Mouse (Mus musculus) lung, postnatal 14 days (tissue): ENCODE measurements at regions not wholly inside any gene's neighbourhood (a gene's known extent, or its start where the extent isn't known, plus 50 kb on each side); places are given as distances from the start of the nearest gene placed in this dataset.

Source experiments
- DNase-seq: peaks from one replicate; pipeline ENCODE4 v3.0.0; 2021

DNA sequence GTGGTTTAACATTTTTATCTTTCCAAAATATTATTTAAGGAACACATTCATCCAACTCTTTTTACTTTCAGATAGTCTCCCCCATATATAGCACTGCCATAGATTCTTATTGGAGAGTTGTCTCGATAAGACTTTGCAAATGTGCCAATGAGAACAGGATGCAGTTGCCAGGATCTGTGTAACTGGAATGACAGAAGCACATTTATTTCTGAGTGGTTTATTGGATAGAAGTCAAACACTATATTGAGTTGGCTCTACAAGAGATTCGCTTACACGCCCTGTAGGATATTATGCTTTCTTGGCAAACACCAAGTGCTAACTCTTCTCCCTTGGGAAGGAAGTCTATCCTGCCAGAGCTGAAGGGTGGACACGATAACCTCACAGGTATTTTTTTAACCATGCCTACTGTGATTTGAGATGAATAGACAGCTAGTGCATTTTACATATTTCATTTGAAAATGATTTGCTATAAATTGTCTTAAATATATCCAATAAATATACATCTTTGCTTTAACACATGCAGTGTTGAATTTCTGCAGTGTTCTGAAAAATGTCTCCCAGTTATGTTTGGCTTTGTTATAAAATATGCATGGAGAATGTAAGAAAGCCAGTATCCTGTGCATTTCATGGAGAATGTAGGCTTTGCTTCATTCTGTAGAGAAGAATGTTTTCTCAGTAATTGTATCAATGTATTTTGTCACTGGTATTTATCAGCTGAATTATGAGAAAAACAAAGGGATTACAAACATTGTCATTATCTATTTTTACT is 705.8 kb downstream of the Fat4 start:
- no peak for DNase-seq

DNA sequence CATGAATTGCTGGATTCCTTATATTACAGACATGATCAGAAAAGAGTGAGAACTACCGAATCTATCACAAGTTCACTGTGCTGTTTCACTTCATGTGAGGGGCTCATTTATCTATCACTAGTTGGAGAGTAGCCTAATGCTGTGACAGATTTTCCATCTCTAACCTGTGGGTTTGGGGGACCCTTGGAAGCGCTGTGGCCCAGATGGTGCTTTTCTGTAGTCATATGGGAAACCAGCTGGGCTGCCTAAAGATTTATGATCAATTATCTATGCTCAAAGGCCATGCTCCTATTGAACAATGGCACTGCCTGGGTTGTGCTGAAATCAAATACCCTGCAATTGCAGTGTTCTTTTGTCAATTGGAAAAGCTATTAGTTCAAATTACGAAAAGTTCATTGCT is 723.2 kb downstream of the Fat4 start:
- no peak for DNase-seq

DNA sequence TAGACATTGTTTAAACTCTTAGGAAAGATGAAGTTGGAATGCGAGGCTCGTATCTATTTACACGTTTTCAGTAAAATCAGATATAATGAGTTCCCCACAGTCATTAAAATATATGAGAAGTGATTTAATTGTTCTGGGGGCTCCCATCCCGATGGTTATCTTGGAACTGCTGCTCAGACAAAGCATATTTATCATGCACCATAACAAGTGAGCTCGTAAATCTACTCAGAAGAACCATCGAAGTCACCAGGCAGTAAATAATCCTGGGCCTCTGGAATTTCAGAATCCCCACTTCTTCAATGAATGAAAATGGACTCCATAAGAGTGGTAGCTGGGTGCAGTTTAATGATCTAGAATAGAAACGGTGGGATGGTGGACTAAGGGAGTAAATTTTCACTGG is 725.7 kb downstream of the Fat4 start:
- DNase-seq, result no peak

DNA sequence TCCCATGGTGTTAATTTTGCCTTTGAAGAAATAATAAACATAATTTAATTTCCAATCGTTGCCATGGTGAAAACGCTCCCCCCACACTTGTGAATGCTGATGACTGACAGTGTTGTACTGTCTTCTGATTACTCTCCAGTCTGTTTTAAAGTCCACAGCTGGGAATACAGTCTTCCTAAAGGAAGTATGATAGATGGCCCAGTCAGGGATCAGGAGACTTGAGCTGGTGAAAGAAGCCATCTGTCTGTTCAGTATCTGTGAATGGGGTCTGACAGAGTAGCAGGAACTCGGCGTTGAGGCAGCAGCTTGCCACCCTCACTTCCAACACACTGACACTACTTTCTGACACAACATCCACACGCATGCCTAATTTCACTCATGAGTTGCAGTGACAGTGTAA is 751.2 kb downstream of the Fat4 start:
- no peak for DNase-seq

DNA sequence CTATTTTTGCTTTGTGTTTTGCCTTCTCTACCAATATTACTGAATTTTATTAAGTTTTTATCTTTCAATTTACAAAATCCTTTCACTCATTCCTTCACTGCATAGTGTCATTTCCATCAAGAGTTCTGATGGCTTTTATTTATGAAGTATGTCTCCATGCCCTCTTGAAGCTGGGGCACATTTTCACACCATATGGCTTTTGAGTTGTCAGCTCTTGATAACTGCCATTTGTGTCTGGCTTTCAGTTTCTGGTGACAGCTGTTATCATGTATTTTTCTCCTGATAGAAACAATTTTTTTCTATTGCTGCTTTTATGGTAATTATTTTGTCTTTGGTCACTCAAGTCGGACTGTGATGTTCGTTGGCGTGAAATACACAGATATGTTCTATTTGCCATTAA is 756.5 kb downstream of the Fat4 start:
- no peak for DNase-seq

DNA sequence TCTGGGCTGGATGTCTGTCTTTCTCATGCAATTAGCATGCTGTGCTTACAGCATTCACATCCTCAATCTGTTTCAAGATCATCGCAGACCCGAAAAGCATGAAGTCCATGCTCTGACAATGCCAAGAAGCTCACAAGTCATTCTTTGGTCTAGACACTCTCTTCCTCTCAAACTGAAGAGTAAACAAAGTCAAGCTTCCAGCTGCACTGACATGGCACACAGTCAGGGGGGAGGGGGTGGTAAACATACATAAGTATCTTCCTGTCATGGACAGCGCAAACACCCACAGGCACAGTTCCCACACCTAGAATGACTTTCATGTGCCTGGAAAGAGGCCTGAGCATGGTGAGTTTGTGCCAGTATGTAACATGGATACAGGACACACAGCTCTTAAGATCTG is 780.1 kb downstream of the Fat4 start:
- DNase-seq, result no peak

DNA sequence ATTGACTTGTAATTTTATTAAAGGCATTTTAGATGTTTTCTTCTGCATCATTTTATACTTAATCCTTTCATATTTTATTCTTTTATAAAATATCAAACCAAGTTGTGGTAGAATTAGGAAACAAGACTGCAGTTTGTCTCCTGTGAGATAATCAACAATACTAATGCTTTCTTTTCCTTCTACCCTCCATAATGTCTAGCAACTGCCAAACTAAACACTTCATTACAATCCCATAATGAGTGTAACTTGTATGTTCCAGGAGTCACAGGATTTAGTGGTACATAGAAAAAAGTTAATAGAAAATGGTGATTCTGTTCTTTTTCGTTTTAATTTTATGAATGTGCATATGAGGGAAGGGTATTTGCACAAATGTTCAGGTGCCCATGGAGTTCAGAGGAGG is 782.4 kb downstream of the Fat4 start:
- DNase-seq, result no peak

DNA sequence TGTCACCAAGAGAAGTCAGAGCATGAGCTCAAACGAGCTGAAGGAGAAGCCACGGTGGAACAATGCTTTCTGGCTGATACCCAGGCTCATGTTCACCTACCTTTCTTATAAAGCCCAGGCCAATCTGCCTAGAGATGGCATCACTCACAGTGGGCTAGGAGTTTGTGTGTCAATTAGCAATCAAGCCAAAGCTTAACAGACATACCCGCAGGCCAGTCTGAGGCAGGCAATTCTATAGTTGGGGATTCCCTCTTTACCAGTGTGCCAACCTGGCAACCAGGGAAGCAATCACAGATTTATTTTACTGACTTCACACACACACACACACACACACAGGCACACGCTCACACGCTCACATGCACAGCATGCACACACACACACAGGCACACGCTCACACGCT is 787.3 kb downstream of the Fat4 start:
- no peak for DNase-seq

DNA sequence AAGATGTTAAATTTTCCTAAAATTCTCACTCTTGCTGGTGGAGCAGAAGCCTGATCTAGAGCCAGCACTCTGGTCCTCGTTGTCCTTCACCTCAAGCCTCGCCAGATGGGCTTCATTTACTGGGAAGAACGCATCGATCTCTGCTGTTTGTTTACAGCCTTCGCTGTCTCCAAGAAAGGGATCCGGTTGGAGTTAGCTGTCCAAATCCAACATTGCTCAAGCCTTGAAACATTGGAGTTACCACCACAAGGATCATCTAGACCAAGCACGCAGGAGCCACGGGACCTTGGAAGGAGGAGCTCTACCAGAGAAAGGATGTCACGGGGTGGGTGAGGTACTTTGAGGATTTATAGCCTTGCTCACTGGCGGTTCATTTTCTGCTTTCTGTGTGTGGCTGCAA is 788.2 kb downstream of the Fat4 start:
- DNase-seq, result peak; percentile 13

DNA sequence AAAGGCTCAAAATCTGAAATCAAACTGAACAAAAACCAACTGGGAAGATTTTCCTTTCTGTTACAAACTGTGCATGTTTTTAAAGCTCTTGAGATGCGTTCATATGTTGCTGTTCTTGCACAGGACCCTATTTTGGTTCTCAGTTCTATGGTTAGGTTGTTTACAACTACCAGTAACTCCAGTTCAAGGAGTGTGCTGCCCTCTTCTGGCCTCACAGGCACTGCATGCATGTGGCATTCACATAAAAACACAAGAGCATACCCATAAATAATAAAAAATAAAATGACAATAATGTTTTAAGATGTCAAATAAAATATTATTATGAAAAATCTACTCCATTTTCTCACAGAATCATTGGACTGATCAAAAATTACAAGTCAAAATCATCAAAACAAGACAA is 818.9 kb downstream of the Fat4 start:
- no peak for DNase-seq

DNA sequence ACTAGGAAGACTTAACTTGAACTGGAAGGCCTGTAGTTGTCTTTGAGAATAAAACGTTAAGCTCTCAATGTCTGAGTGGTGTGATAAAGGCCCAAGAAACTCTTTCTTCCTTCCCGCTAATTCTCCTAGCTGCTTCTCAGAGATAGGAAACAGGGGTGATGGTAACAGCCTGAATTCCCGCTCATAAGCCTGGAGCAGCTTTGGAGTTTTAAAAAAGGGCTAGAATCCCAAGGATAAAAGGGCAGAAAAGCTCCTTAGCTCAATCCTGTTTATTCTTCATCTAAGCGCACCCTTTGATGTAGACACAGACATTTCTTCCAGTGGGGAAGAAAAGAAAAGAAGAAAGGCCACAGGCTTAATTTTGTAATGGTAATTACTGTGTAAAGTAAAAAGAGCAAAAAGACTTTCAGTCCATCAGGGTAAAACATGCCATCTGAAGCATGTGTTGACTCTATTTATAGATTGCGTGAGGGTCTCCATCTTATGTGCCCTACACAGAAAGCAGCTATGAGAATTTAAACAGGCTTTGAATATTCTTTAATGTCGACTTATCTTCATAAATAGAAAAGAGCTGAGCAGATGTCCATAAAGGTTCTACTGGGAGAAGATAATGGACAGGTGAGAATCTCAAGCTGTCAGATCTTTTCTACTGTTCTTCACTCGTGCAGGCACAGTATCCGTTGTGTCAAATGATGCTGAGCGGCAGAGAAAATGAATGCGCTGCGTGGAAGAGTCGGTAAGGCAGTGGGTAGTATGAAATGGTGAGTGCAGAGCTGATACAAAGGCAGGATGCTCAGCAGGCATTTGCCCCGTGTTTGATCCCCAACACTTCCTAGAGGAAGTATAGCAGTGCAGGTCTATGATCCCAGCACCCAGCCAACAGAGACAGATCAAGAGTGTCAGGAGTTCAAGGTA is 818.0 kb upstream of the Intu start:
- DNase-seq, result no peak

DNA sequence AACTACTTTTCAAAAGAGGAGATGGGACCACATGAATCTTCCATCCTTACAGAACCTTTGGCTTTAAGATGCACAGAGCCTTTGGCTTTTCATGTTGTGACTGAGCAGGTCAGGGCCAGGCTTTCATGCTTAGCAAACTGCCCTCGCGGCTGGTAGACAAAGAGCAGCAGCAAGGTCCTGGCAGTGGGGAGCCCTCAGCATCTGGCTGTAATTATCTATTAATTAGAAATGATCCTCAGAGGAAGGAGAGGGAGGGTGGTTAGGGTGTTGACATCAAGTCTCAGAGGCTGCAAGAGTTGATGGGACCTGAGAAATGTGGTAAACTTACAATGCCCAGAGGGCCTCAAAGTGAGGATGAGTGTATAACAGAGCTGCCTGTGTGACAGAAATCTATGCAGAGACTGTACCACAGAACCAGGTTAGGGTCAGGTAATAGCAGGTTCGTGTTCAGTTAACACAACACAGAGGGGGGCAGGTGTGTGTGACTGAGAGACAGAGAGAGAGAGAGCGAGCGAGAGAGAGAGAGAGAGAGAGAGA is 817.0 kb upstream of the Intu start:
- DNase-seq, result no peak

DNA sequence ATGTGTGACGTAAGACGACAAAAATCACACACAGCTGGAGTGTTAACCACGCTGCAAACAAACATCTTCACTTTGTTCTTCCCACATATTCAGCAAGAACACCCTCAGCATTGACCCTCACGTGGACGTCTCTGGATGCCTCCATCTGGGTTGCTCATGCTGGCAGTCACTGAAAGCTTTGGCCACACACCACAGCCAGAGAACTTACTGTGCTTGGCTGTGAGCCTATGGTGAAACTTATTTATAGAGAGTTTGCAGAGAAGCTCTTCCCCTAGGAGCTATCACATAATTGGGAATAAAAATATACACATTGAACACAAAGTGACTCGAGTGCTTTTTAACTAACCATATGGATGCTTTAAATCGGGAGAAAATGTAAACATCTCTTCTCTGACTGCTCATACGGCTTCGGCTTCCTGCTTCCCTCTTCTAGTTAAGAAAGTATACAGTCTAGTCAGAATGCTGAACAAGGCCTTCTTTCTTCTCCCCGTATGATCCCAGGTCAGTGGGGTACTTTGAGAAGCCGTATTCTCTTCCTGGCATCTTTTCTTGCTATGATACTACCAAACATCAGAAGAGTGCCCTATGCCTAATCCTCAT is 812.0 kb upstream of the Intu start:
- peak; percentile 48 for DNase-seq

DNA sequence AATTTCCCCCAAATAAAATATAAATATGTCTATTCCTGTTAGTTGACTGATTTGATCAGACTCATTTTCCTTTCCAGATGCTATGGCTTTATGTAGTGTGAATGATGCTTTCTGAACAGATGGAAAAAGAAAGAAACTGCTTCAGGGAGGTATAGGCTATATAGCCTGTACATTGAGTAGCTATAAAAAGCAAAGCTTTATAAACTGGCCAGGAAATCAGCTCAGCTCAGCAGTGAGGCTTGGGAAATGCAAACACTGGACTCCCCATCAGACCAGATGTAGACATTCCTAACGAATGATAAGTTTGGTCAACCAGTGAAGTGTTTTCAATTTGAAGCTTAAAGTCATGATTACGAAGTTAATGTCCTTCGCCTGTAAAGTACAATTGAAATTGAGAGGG is 805.3 kb upstream of the Intu start:
- DNase-seq, result no peak

DNA sequence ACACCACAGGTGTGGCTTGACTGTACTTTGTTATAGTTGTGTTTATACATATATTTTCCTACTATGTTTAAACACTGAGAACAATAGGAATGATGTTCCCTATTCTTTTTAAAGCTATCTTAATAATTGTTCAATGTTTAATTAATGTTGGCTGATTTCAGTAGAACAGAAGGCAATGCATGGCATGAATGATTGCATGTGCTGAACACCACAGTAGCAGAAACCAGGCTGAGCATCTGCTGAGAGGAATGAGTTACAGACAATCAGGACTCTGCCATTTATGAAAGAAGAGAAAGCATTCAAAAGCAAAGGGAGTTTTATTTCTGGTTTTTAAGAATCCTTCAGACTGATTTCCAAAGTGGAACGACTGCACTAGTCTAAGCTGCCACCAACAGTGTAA is 794.4 kb upstream of the Intu start:
- no peak for DNase-seq

DNA sequence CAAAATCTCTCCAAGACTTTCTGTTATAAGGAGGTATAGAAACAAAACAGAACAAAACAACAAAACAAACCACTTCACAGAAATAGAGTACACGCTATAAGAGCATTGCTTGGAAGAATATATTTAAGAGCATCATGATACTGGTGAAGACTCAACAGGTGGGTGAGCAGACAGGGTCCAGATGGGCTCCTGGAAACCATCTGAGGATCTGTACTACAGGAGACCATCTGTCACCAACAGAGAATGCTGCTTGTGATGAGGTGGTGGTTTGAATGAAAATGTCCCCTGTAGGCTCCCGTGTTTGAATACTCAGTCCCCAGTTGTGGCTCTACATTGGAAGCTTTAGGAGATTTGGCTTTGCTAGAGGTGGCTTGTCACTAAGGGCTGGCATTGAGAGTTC is 785.1 kb upstream of the Intu start:
- no peak for DNase-seq

DNA sequence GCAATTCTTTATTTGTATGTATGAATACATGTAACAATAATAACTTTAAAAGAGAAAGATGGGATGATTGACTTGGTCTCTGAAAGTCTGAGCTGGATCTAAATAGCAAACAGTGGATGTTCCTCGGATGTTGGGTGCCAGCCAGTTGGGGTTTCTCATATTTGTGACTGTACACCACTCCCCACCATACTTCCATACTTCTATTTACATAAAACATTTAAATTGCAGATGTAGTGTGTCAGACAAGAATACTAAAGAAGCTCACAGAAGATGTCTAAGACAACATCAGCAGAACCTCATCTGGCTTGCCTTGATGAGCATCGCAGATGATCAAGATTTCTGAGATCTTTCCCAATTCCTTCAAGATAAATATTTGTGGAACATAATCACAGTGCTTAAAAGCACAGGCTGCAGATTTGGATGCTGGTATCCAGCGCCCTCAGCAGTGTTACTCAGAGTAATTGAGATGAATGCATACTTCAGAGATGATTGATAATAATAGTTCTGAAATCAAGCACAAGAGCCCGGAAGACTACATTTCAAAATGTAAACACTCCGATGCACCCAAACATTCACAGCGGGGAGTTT is 762.0 kb upstream of the Intu start:
- DNase-seq, result no peak

DNA sequence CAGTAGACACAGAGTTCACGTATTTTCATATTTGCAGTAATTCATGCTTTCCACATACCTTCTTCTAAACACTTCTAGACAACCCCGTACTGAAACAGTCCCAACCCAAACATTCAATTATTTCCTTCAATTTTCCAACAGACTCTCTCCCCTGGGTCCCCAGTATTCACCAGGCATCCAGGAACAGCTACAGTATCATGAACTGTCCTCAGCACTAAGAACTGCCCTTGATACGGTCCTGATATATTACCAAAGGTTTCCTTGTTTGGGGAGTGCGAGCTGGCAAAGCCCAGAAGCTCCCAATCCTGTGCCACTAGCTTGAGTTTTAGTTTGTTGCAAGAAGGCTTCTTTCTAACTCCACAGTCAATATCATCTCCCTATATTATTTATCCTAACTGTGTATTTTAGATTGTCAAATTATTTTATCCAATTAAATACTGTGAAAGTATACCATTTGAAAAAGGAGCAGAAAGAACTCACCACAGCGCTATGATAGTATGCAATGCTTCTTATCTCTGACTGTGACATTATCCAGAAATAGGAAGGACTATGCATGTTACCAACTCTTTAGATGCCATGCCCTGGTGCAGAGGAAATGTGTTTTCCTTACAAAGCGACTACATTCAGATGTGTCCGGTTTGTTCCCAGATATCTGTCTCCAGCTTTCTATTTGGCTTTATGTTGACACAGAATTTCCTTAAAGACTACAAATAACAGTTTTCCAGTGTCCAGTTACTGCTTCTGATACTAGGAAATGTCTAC is 754.6 kb upstream of the Intu start:
- DNase-seq, result no peak

DNA sequence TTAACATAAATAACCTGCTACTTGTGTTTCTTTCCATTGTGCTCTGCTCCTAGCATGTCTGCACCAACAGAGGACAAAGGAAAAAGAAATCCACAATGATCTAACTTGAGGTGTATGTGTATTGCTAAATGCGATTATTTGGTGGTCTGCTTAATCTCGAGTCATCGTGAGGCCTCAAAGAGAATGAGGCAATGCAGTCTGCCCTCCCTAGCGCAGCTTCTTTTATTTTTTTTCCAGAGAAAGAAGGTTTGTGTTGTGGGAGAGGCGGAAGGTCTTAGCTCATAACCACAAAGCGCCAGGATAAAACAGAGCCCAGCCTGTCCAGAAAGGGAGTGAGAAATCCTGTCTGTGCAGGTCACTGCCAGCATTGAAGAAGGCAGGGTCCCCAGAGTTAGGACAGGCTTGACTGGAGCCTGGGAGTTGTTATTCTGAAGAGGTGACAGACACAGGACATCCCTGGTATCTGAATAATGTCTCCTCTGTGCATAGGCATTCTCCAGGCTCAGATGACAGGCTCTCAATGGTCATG is 751.3 kb upstream of the Intu start:
- DNase-seq, result no peak

DNA sequence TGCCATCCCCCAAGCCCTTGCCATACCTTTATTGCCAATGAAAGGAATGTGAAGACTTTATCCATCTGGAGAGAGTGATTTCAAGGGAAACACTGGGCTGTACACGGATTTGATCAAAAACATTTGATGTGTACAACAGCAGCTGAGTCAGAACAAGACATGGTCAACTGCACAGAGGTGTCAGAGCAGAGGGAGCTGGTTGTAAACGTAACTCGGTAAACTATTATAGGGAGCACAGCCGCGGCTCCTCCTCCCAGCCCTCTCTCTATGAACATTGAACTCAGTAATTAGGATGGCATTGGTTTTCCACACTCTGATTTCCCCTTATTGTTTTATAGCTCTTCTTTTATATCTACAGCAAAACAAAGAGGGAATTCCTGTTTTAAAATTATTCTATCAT is 750.8 kb upstream of the Intu start:
- DNase-seq, result no peak

DNA sequence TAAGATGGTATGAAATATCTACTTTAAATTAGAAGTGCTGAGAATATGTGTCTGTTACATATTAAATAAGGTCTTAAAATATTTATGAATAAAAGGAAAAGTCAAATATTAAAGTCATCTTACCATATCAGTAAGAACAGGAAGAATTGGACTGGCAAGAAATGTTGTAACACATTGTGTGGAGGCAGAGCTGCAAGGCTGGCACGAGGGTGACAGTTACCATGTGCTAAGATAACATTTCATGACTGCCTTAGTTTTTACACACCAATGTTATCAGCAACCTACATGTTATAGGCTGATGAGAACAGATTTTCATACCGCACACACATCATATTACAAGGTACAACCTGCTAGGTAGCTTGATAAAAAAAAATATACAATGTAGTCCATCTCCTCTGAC is 746.2 kb upstream of the Intu start:
- DNase-seq, result no peak

DNA sequence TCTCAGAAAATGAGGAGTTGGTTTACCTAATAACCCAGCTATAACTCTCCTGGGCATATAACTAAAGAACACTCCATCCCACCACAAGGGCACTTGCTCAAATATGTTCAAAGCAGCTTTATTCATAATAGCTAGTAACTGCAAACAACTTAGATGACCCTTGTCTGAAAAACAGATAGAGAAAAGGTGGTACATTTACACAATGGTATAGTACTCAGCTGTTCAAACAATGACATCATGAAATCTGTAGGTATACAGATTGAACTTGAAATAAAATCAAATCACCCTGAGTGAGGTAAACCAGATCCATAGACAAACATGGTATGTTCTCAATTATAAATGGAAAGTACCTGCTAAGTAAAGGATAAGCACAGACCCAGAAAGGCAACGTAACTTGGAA is 721.5 kb upstream of the Intu start:
- DNase-seq, result no peak
